ENCODE assay signal across 21 mouse cellular contexts in the genomic region with DNA sequence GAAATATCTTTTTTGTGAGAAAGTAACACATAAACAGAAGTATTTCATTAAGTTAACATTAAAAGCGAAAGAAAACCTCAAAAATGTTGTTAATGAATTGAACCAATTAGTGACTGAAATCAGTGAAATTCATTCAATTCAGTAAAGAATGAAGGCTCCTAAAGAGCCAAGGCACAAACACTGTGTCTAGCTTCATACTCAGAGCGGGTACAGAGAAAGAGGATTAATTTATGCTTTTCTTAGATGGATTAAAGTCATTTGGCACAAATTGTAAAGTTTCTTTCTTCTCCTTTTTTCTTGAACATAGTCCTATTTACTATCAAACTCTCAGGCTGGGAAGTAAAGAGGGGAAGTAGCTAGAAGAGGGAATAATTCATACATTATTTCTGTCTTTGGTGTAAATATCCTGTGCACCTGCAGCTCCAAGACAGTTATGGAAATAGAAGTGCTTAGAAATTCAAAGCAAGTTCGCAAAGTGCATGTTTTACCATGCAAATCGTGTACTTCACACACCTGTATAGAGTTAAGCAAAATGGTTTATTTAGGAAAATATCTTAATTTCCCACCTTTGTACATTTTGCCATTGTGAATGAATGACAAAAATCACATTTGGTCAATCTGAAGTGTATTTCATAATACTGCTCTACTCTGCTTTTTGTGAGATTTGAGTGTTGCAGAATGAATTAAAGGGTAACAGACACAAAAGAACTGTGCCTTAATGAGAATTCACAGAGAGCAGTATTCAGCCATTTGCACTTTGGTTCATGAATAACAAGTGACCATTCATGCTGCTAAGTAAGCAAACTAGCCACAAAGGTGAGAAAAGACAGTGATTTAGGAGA.
DNase-seq lines count a peak whose midpoint lies in the region; ATAC-seq lines count a peak whose summit lies in the region.
"Had no signal": no experiment of that assay in that cellular context is flagged by ENCODE, and none has a peak within 500 bp of the region (broad histone marks: within the 10 kb centered on the region; RNA-seq: fewer than 3 reads in every experiment).

No protein-coding gene starts in this region.

- no peak overlapping the region for H3K4me2 ChIP-seq in hindbrain, embryonic 16.5 days (ENCODE audit: low read length)
- H3K4me2 ChIP-seq in neural tube, embryonic 11.5 days (ENCODE audit: low read depth) = no peak overlapping the region
- H3K4me2 ChIP-seq in neural tube, embryonic 15.5 days = no peak overlapping the region
- H3K4me2 ChIP-seq: heart, embryonic 12.5 days; hindbrain, embryonic 13.5 days had no signal

- intact Hi-C loops in left cerebral cortex, postnatal 14 days (cut with DNase I) = no loop called here

- H3K36me3 ChIP-seq in hindbrain, embryonic 16.5 days (ENCODE audit: control insufficient read depth, insufficient read depth, low read length) = no peaks in the 10 kb centered on the region
- no peaks in the 10 kb centered on the region for H3K36me3 ChIP-seq in hindbrain, embryonic 10.5 days
- H3K36me3 ChIP-seq in neural tube, embryonic 11.5 days (ENCODE audit: control insufficient read depth, insufficient read depth, low read length) = no peaks in the 10 kb centered on the region
- no peaks in the 10 kb centered on the region for H3K36me3 ChIP-seq in neural tube, embryonic 15.5 days
- H3K36me3 ChIP-seq: embryonic facial prominence, embryonic 10.5 days; G1E; heart, embryonic 12.5 days; hindbrain, embryonic 13.5 days had no signal

- no peak overlapping the region for H3K27ac ChIP-seq in hindbrain, embryonic 16.5 days (ENCODE audit: low read depth, low read length)
- H3K27ac ChIP-seq in hindbrain, embryonic 10.5 days = no peak overlapping the region
- H3K27ac ChIP-seq in neural tube, embryonic 11.5 days (ENCODE audit: low read depth, low read length) = no peak overlapping the region
- H3K27ac ChIP-seq in neural tube, embryonic 15.5 days (replicated peaks) = no peak overlapping the region
- H3K27ac ChIP-seq: embryonic facial prominence, embryonic 10.5 days; gastrocnemius, adult 2 months; hindbrain, embryonic 13.5 days had no signal

- H3K27me3 ChIP-seq in hindbrain, embryonic 16.5 days (replicated peaks; ENCODE audit: control insufficient read depth, insufficient read depth, low read length) = no peaks in the 10 kb centered on the region
- no peaks in the 10 kb centered on the region for H3K27me3 ChIP-seq in hindbrain, embryonic 10.5 days (ENCODE audit: insufficient read depth, poor library complexity, severe bottlenecking)
- no peaks in the 10 kb centered on the region for H3K27me3 ChIP-seq in neural tube, embryonic 11.5 days (ENCODE audit: control insufficient read depth, insufficient read depth, low read length)
- H3K27me3 ChIP-seq in neural tube, embryonic 15.5 days (replicated peaks) = no peaks in the 10 kb centered on the region
- H3K27me3 ChIP-seq: heart, embryonic 12.5 days; hindbrain, embryonic 13.5 days had no signal

- H3K4me1 ChIP-seq in hindbrain, embryonic 16.5 days (ENCODE audit: control insufficient read depth, insufficient read depth, low read depth, low read length) = no peaks in the 10 kb centered on the region
- no peaks in the 10 kb centered on the region for H3K4me1 ChIP-seq in hindbrain, embryonic 10.5 days (replicated peaks)
- H3K4me1 ChIP-seq in neural tube, embryonic 11.5 days (ENCODE audit: control insufficient read depth, insufficient read depth, low read length) = no peaks in the 10 kb centered on the region
- no peaks in the 10 kb centered on the region for H3K4me1 ChIP-seq in neural tube, embryonic 15.5 days
- H3K4me1 ChIP-seq: embryonic facial prominence, embryonic 10.5 days; heart, embryonic 12.5 days; hindbrain, embryonic 13.5 days had no signal

- H3K4me3 ChIP-seq in hindbrain, embryonic 16.5 days (ENCODE audit: low read length) = no peak overlapping the region
- H3K4me3 ChIP-seq in hindbrain, embryonic 10.5 days = no peak overlapping the region
- no peak overlapping the region for H3K4me3 ChIP-seq in neural tube, embryonic 11.5 days (ENCODE audit: low read depth, low read length)
- no peak overlapping the region for H3K4me3 ChIP-seq in neural tube, embryonic 15.5 days (replicated peaks)
- H3K4me3 ChIP-seq: embryonic facial prominence, embryonic 10.5 days; erythroblast, embryonic 14.5 days; gastrocnemius, adult 2 months; heart, embryonic 12.5 days; hindbrain, embryonic 13.5 days had no signal

- WGBS in hindbrain, embryonic 16.5 days = 42% methylated on average over 4 of the region's 4 CpGs
- 65% methylated on average over 4 of the region's 4 CpGs for WGBS in hindbrain, embryonic 10.5 days
- 56% methylated on average over 4 of the region's 4 CpGs for WGBS in neural tube, embryonic 11.5 days
- 46% methylated on average over 4 of the region's 4 CpGs for WGBS in neural tube, embryonic 15.5 days

- peak; percentile 0 for DNase-seq in embryo, embryonic 10.5 days (ENCODE audit: low spot score)
- no peak for DNase-seq in embryo, embryonic 11 days
- DNase-seq in hindbrain, embryonic 10.5 days (ENCODE audit: low spot score) = no peak
- DNase-seq in neural tube, embryonic 11.5 days (ENCODE audit: low spot score) = no peak
- DNase-seq in left cerebral cortex, postnatal 14 days (ENCODE audit: low spot score in 2 of 2) = no peak
- DNase-seq: adrenal gland, postnatal 10 days; B cell, adult 2 months; cerebellum, adult 11-12 months; cerebellum, adult 9-10 months; cerebellum, postnatal 25 days; gastrocnemius, adult 2 months; gastrocnemius, postnatal 25 days had no signal

- peak; percentile 50 for ATAC-seq in hindbrain, embryonic 16.5 days
- ATAC-seq in neural tube, embryonic 11.5 days (ENCODE audit: insufficient read depth, low FRiP score, low TSS enrichment) = peak; percentile 55
- ATAC-seq in neural tube, embryonic 15.5 days (ENCODE audit: low FRiP score) = no peak
- ATAC-seq: CD4-positive, CD25-positive, alpha-beta regulatory T cell, adult 4 months; intestine, embryonic 16.5 days had no signal

- no peak overlapping the region for H3K9ac ChIP-seq in hindbrain, embryonic 16.5 days (ENCODE audit: low read depth, low read length)
- H3K9ac ChIP-seq in neural tube, embryonic 11.5 days (ENCODE audit: low read length) = no peak overlapping the region
- no peak overlapping the region for H3K9ac ChIP-seq in neural tube, embryonic 15.5 days (replicated peaks)
- H3K9ac ChIP-seq: heart, embryonic 12.5 days; hindbrain, embryonic 13.5 days had no signal

- no peaks in the 10 kb centered on the region for H3K9me3 ChIP-seq in hindbrain, embryonic 16.5 days (ENCODE audit: control insufficient read depth, low read length)
- no peaks in the 10 kb centered on the region for H3K9me3 ChIP-seq in hindbrain, embryonic 10.5 days
- no peaks in the 10 kb centered on the region for H3K9me3 ChIP-seq in neural tube, embryonic 11.5 days (ENCODE audit: control insufficient read depth, low read length)
- H3K9me3 ChIP-seq in neural tube, embryonic 15.5 days (replicated peaks) = no peaks in the 10 kb centered on the region
- H3K9me3 ChIP-seq: embryonic facial prominence, embryonic 10.5 days; G1E; heart, embryonic 12.5 days; hindbrain, embryonic 13.5 days had no signal
